Mouse (Mus musculus): ENCODE data around the gene Ranbp3. TPM values are rescaled to one million over a fixed set of nuclear protein-coding genes. Genes with fewer than 3 reads are reported as not detected.

Gene Ranbp3
- polyA plus RNA-seq, 1 experiment from 2014 or later: 105 TPM

GRCm38 (mm10) chr17:56654771-56655170 is 18.3 kb upstream of the Ranbp3 start:
- Histone ChIP-seq H3K9me3 (no peaks in the 10 kb centered on the region), H3K4me2 (replicated peaks) (no peak overlapping the region), H3K27ac (no peak overlapping the region), H3K4me1 (no peaks in the 10 kb centered on the region), H3K36me3 (no peaks in the 10 kb centered on the region), H3K27me3 (no peaks in the 10 kb centered on the region), H3K9ac (no peak overlapping the region), H3K4me3 (no peak overlapping the region)
- WGBS: 81% methylated on average over 2 of the region's 2 CpGs
- ATAC-seq (ENCODE audit: low FRiP score, low read depth): no peak

GRCm38 (mm10) chr17:56655311-56655710 is 17.8 kb upstream of the Ranbp3 start:
- Histone ChIP-seq H3K36me3 (no peaks in the 10 kb centered on the region), H3K27me3 (no peaks in the 10 kb centered on the region), H3K9ac (no peak overlapping the region), H3K4me1 (no peaks in the 10 kb centered on the region), H3K4me2 (replicated peaks) (no peak overlapping the region), H3K4me3 (no peak overlapping the region), H3K27ac (no peak overlapping the region), H3K9me3 (no peaks in the 10 kb centered on the region)
- no peak for ATAC-seq (ENCODE audit: low FRiP score, low read depth)
- WGBS: 86% methylated on average over 3 of the region's 3 CpGs

DNA sequence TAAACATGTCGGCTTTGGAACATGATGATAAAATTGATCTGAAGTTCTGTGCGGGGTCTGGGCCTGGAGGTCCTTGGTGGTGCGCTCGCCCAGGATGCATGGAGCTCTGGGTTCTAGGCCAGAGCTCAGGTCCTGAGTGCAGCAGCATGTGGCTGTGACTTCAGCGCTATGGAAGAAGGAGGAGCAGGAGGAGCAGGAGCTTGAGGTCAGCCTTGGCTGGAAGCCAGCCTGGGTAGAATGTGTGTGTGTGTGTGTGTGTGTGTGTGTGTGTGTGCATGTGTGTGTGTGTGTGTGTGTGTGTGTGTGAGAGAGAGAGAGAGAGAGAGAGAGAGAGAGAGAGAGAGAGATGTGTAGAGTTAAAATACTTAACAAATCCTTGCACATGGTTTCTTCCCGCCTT is 16.9 kb upstream of the Ranbp3 start:
- Histone ChIP-seq H3K27me3 (no peaks in the 10 kb centered on the region), H3K4me2 (replicated peaks) (no peak overlapping the region), H3K27ac (no peak overlapping the region), H3K36me3 (no peaks in the 10 kb centered on the region), H3K9me3 (no peaks in the 10 kb centered on the region), H3K4me1 (no peaks in the 10 kb centered on the region), H3K9ac (no peak overlapping the region), H3K4me3 (no peak overlapping the region)
- ATAC-seq (ENCODE audit: low FRiP score, low read depth): no peak
- 89% methylated on average over 6 of the region's 6 CpGs for WGBS

GRCm38 (mm10) chr17:56663659-56664058 is 9.4 kb upstream of the Ranbp3 start:
- Histone ChIP-seq H3K27me3 (peaks cover 15% of the 10 kb centered on the region), H3K4me2 (replicated peaks) (peak overlapping the region; percentile 49), H3K4me1 (peaks cover 22% of the 10 kb centered on the region), H3K9ac (peak overlapping the region; percentile 26; the same call in 1 of the 2 replicates), H3K9me3 (no peaks in the 10 kb centered on the region), H3K27ac (no peak overlapping the region), H3K4me3 (no peak overlapping the region; the same call in 1 of the 2 replicates), H3K36me3 (no peaks in the 10 kb centered on the region)
- 70% methylated on average over 3 of the region's 3 CpGs for WGBS
- ATAC-seq (ENCODE audit: low FRiP score, low read depth): no peak

- no peak overlapping the region; the same call in 1 of the 2 replicates for H3K4me3 ChIP-seq
- H3K9ac ChIP-seq: peak overlapping the region; percentile 26; the same call in 1 of the 2 replicates
- 3% methylated on average over 10 of the region's 10 CpGs for WGBS
These were observed 8.8 kb upstream of the Ranbp3 start for GRCm38 (mm10) chr17:56664333-56664732.

DNA sequence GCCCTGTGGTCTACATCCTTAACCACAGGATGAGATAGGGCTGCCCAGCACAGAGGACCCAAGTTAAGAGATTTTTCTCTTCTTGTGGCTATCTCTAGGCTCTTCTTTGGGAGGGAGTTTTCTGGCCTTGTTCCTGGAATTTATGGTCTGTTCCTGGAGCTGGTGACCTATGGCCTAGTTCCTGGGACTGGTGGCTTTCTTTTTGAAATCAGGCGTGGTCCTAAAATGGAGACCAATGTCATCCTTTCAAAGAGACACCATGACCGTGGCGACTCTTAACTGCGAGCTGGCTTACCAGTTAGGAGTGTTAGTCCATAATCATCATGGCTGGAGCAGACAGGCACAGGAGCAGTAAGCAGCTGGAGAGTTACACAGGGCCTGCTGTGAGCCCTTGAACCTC is 6.7 kb upstream of the Ranbp3 start:
- WGBS: 88% methylated on average over 4 of the region's 4 CpGs
- Histone ChIP-seq H3K9me3 (no peaks in the 10 kb centered on the region), H3K36me3 (no peaks in the 10 kb centered on the region), H3K9ac (no peak overlapping the region), H3K27me3 (peaks cover 15% of the 10 kb centered on the region), H3K4me3 (no peak overlapping the region), H3K4me1 (peaks cover 22% of the 10 kb centered on the region), H3K4me2 (replicated peaks) (no peak overlapping the region), H3K27ac (no peak overlapping the region)
- ATAC-seq (ENCODE audit: low FRiP score, low read depth): no peak

More at GRCm38 (mm10) chr17:56664333-56664732, 8.8 kb upstream of the Ranbp3 start:
- ATAC-seq (ENCODE audit: low FRiP score, low read depth): peak; percentile 68
- Histone ChIP-seq H3K27ac (no peak overlapping the region), H3K36me3 (no peaks in the 10 kb centered on the region), H3K4me2 (replicated peaks) (peak overlapping the region; percentile 49), H3K9me3 (no peaks in the 10 kb centered on the region), H3K4me1 (peaks cover 22% of the 10 kb centered on the region), H3K27me3 (peaks cover 15% of the 10 kb centered on the region)

GRCm38 (mm10) chr17:56667591-56667990 is 5.5 kb upstream of the Ranbp3 start:
- Histone ChIP-seq H3K4me1 (peaks cover 25% of the 10 kb centered on the region), H3K36me3 (no peaks in the 10 kb centered on the region), H3K27ac (no peak overlapping the region), H3K27me3 (peaks cover 15% of the 10 kb centered on the region), H3K9me3 (no peaks in the 10 kb centered on the region), H3K4me3 (no peak overlapping the region), H3K4me2 (replicated peaks) (no peak overlapping the region), H3K9ac (0 out of 2 replicates have a peak overlapping the region, but pooled peaks have one; percentile 60)
- 73% methylated on average over 3 of the region's 3 CpGs for whole genome bisulfite sequencing
- ATAC-seq (ENCODE audit: low FRiP score, low read depth): no peak

GRCm38 (mm10) chr17:56668384-56669144 is 4.5 kb upstream of the Ranbp3 start:
- peak overlapping the region; percentile 45 for H3K4me3 ChIP-seq
- H3K4me1 ChIP-seq: peaks cover 21% of the 10 kb centered on the region
- H3K27ac ChIP-seq: no peak overlapping the region
- no peaks in the 10 kb centered on the region for H3K36me3 ChIP-seq
- H3K4me2 ChIP-seq (replicated peaks): peak overlapping the region; percentile 79
- WGBS: 5% methylated on average over 31 of the region's 31 CpGs
- H3K9ac ChIP-seq: peak overlapping the region; percentile 60
- peaks cover 15% of the 10 kb centered on the region for H3K27me3 ChIP-seq
- ATAC-seq (ENCODE audit: low FRiP score, low read depth): no peak
- no peaks in the 10 kb centered on the region for H3K9me3 ChIP-seq

- WGBS: 83% methylated on average over 8 of the region's 8 CpGs
- H3K9ac ChIP-seq: no peak overlapping the region
- H3K36me3 ChIP-seq: no peaks in the 10 kb centered on the region
- no peak overlapping the region for H3K27ac ChIP-seq
- no peak overlapping the region for H3K4me2 ChIP-seq (replicated peaks)
- ATAC-seq (ENCODE audit: low FRiP score, low read depth): no peak
- no peak overlapping the region for H3K4me3 ChIP-seq
- no peaks in the 10 kb centered on the region for H3K9me3 ChIP-seq
- H3K4me1 ChIP-seq: peaks cover 18% of the 10 kb centered on the region
- peaks cover 15% of the 10 kb centered on the region for H3K27me3 ChIP-seq
These were observed 3.3 kb upstream of the Ranbp3 start for GRCm38 (mm10) chr17:56669766-56670165.

- H3K4me3 ChIP-seq: peak overlapping the region; percentile 96
- peaks cover 34% of the 10 kb centered on the region for H3K36me3 ChIP-seq
- H3K27me3 ChIP-seq: no peaks in the 10 kb centered on the region
- H3K27ac ChIP-seq: peak overlapping the region; percentile 84
- peaks cover 25% of the 10 kb centered on the region for H3K4me1 ChIP-seq
- H3K9me3 ChIP-seq: no peaks in the 10 kb centered on the region
- peak overlapping the region; percentile 84 for H3K4me2 ChIP-seq (replicated peaks)
- ATAC-seq (ENCODE audit: low FRiP score, low read depth): no peak
- 2% methylated on average over 37 of the region's 37 CpGs for WGBS
- peak overlapping the region; percentile 97 for H3K9ac ChIP-seq
These were observed 738 bp downstream of the Ranbp3 start for GRCm38 (mm10) chr17:56673647-56674416.

DNA sequence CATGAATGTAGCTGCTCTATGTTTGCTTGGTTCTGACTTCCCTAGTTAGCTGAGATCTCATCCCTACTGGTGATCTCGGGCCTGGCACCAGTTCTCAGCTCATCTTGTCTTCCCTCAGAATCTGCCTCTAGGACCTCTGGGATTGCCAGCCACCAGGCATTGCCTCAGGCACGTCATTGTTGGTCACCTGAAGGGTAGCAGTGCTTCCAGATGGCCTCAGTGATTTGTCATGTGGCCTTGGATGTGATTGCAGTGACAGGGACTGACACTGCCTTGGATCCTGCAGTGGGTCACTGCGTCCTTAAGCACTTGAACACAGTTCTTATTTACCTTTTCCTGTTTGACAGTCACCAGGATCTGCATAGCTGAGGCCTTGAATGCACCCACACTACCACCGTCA is 8.7 kb downstream of the Ranbp3 start:
- ATAC-seq (ENCODE audit: low FRiP score, low read depth): no peak
- Histone ChIP-seq H3K4me2 (replicated peaks) (no peak overlapping the region), H3K4me3 (no peak overlapping the region), H3K36me3 (peaks cover 83% of the 10 kb centered on the region), H3K9ac (no peak overlapping the region), H3K4me1 (no peaks in the 10 kb centered on the region; the same call in 1 of the 2 replicates), H3K9me3 (no peaks in the 10 kb centered on the region), H3K27me3 (no peaks in the 10 kb centered on the region), H3K27ac (no peak overlapping the region)
- WGBS: 76% methylated on average over 4 of the region's 4 CpGs

DNA sequence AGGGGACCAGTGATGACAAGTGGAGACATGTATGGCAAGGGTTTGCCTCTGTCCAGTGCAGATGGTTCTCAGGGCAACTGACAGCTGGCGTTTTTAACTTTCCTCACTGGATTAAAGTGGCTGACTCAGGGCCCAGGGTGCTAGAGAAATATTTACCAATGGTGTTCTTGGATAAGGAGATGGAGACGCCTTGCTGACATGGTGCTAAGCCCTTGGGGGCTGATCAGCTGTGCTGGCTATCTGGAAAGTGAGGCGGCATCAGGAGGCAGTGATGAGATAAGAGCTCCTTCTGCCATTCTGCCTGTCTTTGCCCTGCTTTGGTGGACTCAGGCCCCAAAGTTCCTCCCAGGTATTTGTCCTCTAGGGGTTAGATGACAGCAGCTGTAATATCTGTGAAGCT is 9.8 kb downstream of the Ranbp3 start:
- no peak overlapping the region for H3K9ac ChIP-seq
- no peaks in the 10 kb centered on the region for H3K9me3 ChIP-seq
- H3K4me3 ChIP-seq: no peak overlapping the region
- peaks cover 83% of the 10 kb centered on the region for H3K36me3 ChIP-seq
- no peak overlapping the region for H3K4me2 ChIP-seq (replicated peaks)
- WGBS: 81% methylated on average over 3 of the region's 3 CpGs
- no peaks in the 10 kb centered on the region for H3K27me3 ChIP-seq
- no peak overlapping the region for H3K27ac ChIP-seq
- no peaks in the 10 kb centered on the region for H3K4me1 ChIP-seq
- no peak for ATAC-seq (ENCODE audit: low FRiP score, low read depth)
